Mouse (Mus musculus) hindbrain, embryonic 14.5 days (tissue): ENCODE data around the gene Auts2. TPM values are rescaled to one million over a fixed set of nuclear protein-coding genes. Genes with fewer than 3 reads are reported as not detected.

Experiments
- ATAC-seq: fragments of 200-750 bp; cut with Nextera tagmentation; 2 replicates; pipeline ENCODE4 v1.8.0; 2017; ENCODE audit warnings: moderate number of reproducible peaks, mild to moderate bottlenecking, moderate TSS enrichment, moderate library complexity; ENCODE audit not compliant: low FRiP score
- DNase-seq: peaks from one replicate; pipeline ENCODE4 v3.0.0-alpha.2; 2015; ENCODE audit warnings: low spot score
- H3K27ac ChIP-seq: fragments of 300-500 bp; sonication (generic); 2 replicates; pipeline ENCODE4 v1.5.1; 2014; ENCODE audit warnings: mild to moderate bottlenecking, moderate library complexity
- H3K27me3 ChIP-seq: fragments of 300-500 bp; sonication (generic); 2 replicates; pipeline ENCODE4 v1.6.1; 2014; ENCODE audit warnings: mild to moderate bottlenecking, low read length, mixed read lengths; ENCODE audit not compliant: control insufficient read depth, insufficient read depth
- H3K36me3 ChIP-seq: fragments of 300-500 bp; sonication (generic); replicated peaks from 2 replicates; pipeline ENCODE4 v1.6.1; 2014; ENCODE audit not compliant: control insufficient read depth, insufficient read depth
- H3K4me1 ChIP-seq: fragments of 300-500 bp; sonication (generic); replicated peaks from 2 replicates; pipeline ENCODE4 v1.6.1; 2014; ENCODE audit warnings: antibody characterized with exemption, low read length, mixed read lengths; ENCODE audit not compliant: control insufficient read depth, insufficient read depth
- H3K4me2 ChIP-seq: fragments of 300-500 bp; sonication (generic); replicated peaks from 2 replicates; pipeline ENCODE4 v1.6.1; 2014; ENCODE audit warnings: mild to moderate bottlenecking, moderate library complexity
- H3K4me3 ChIP-seq: fragments of 300-500 bp; sonication (generic); replicated peaks from 2 replicates; pipeline ENCODE4 v1.5.1; 2014; ENCODE audit warnings: mild to moderate bottlenecking, low read length
- H3K9ac ChIP-seq: fragments of 300-500 bp; sonication (generic); 2 replicates; pipeline ENCODE4 v1.6.1; 2014
- H3K9me3 ChIP-seq: fragments of 300-500 bp; sonication (generic); 2 replicates; pipeline ENCODE4 v1.6.1; 2016; ENCODE audit warnings: low read length; ENCODE audit not compliant: control insufficient read depth
- WGBS: fragments of 180-500 bp; shearing (Covaris S2); extraction: QIAGEN DNeasy Blood & Tissue Kit; methylation state at CpG from one replicate; pipeline ENCODE4 v1.1.7; 2014; 5-methylcytosine and 5-hydroxymethylcytosine counted together
- polyA plus RNA-seq: library from polyadenylated mRNA; unstranded; fragments of >200 nt; fragmentation: Nextera tagmentation; extraction: Ambion mirVana; gene quantifications from 2 replicates; pipeline ENCODE4 v1.2.1, GENCODE M21; 2014

The Auts2 gene
- polyA plus RNA-seq, 1 experiment from 2014 or later = 61.8 TPM

DNA sequence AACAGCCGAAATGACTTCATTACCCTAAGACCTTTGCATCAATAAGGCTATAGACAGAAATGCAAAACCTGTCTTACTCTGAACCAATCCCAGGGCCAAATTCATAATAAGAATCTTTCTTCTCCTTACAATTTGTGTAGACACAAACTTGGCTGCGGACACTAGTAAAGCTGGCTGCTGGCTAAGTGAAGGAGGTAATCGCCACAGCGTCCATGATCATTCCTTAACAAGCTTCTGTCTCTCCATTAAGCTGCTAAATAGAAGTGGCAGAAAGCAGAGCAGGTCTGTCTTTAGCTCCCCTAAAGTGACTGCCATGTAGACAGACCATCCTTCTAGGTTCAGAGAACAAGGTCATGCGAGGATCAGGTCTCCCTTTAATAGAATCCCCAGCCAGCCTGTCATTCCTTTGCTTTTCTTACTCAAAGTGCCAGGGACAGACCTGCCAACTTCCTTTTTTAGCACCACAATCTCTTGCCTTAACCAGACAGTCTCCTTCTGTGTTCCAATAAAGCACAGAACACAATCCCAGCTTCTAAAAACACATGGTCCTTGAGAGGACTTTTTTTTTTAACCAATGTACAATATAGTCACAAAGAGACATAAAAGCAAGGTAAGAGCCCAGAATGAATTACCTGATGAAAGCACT, 70.8 kb downstream of the Auts2 start:
- Histone ChIP-seq H3K27me3 (no peaks in the 10 kb centered on the region), H3K9ac (no peak overlapping the region), H3K4me1 (peaks cover 25% of the 10 kb centered on the region), H3K4me3 (no peak overlapping the region), H3K27ac (no peak overlapping the region), H3K9me3 (no peaks in the 10 kb centered on the region), H3K4me2 (no peak overlapping the region), H3K36me3 (0 out of 2 replicates have a peak, but pooled peaks cover 3% of the 10 kb centered on the region)
- ATAC-seq = no peak
- 60% methylated on average over 5 of the region's 5 CpGs for WGBS
- DNase-seq = no peak

DNA sequence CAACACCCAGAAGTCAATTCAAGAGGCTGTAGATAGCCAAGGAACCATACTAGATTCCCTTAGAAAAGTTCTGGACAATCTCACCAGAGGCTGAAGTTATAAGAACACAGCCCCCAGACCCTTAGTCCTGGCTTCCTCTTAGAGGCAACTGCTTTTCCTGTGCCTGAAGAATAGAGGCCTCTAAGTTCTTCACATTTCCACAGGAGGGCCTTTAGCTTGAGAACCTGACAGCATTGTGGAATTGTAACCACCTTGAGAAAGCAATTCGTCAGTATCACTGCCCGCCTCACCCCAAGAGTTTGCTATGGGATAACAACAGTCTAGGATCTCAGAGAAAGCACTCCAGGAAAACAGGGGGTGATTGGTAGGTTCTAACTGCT, 75.8 kb downstream of the Auts2 start:
- no peak for DNase-seq
- H3K27ac ChIP-seq = no peak overlapping the region
- 94% methylated on average over 2 of the region's 2 CpGs for WGBS
- no peaks in the 10 kb centered on the region for H3K27me3 ChIP-seq
- H3K9me3 ChIP-seq = no peaks in the 10 kb centered on the region
- H3K4me2 ChIP-seq = no peak overlapping the region
- ATAC-seq = no peak
- no peak overlapping the region for H3K4me3 ChIP-seq
- 0 out of 2 replicates have a peak, but pooled peaks cover 3% of the 10 kb centered on the region for H3K36me3 ChIP-seq
- no peak overlapping the region for H3K9ac ChIP-seq
- H3K4me1 ChIP-seq = peaks cover 29% of the 10 kb centered on the region; the same call in 1 of the 2 replicates

DNA sequence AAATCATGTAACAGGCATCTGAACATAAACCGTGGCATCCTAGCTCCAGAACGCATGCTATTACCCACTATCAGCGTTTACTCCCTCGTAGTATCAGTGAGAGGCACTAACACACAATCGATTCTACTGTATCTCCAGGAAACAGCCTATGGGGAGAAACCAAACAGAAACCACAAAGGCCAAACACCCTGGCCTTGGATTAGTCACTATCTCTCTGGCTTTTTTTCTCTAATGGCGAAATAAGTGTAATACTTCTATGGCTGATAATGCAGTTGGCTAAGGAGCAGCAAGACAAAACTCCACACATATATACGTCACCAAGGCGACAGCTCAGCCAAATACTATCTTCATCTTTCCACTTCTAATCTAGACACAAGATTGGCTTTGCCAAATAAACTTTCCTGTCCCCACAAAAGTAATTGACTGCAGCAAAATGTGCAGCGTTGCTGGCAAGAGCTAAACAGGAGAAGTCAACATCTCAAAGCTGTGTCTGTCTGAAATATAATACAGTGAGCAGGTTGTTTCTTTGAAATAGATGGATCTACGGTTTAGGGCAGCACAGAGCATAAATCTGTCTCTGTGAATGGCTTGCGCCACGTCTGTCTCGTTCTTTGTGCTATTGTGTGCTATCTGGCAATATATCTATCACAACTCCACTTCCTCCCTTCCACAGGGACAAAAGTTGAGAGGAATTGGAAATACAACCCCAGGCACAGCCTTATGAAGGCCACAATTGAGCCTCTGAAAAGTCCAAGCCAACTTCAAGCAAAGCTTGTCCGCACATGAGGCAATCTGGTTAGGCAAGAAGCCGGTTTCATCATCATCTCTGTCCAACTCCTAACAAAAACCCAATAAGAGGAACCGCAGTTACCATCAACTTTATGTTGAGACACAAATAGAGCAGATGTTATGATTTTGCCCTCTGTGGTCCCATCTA, 76.4 kb downstream of the Auts2 start:
- WGBS = 86% methylated on average over 16 of the region's 16 CpGs
- no peak overlapping the region for H3K4me2 ChIP-seq
- no peak overlapping the region for H3K4me3 ChIP-seq
- H3K27me3 ChIP-seq = no peaks in the 10 kb centered on the region
- 0 out of 2 replicates have a peak, but pooled peaks cover 3% of the 10 kb centered on the region for H3K36me3 ChIP-seq
- ATAC-seq (no peak), DNase-seq (no peak)
- H3K9me3 ChIP-seq = no peaks in the 10 kb centered on the region
- H3K4me1 ChIP-seq = peaks cover 30% of the 10 kb centered on the region; the same call in 1 of the 2 replicates
- H3K27ac ChIP-seq = no peak overlapping the region
- no peak overlapping the region for H3K9ac ChIP-seq

DNA sequence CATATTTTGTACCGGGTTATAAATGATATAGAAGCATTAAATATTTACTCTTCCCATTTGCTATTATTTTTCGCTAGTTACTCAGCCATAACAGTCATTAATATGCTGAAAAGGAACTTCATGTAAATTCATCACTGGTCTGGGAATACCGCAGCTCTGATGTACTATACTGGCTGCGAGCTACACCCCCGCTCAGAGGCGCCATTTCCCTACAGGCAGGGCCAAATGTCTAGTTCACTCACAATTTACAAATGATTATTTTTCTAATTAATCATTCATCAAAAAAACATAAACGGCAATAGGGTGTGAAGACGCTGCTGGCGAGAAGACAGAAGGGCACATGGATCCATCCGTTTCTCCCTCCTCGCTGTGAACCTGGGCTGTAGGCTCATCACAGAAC, 80.6 kb downstream of the Auts2 start:
- ATAC-seq = no peak
- H3K9me3 ChIP-seq = no peaks in the 10 kb centered on the region
- WGBS = 40% methylated on average over 11 of the region's 11 CpGs
- no peaks in the 10 kb centered on the region for H3K27me3 ChIP-seq
- no peak for DNase-seq
- H3K4me2 ChIP-seq = no peak overlapping the region
- no peaks in the 10 kb centered on the region for H3K36me3 ChIP-seq
- no peak overlapping the region for H3K9ac ChIP-seq
- no peak overlapping the region for H3K4me3 ChIP-seq
- H3K27ac ChIP-seq = no peak overlapping the region
- peaks cover 37% of the 10 kb centered on the region; the same call in 1 of the 2 replicates for H3K4me1 ChIP-seq

DNA sequence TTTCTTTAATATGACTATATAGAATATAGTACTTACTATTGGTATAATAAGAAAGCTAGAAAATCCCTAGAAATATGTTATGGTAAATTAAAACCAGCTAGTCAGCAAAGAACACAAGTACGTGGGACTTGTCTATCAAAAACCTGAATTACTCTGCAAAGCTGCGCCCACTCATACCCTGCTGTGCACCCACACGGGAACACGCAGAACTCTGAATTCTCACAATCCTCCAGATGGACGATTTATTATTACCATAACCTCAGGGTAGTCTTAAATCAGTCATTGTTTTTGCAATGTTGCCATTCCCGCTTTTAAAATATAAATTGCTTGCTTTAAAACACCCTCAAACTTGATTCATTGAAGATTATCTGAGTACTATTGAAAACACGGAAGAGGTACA, 84.6 kb downstream of the Auts2 start:
- H3K27me3 ChIP-seq = no peaks in the 10 kb centered on the region
- WGBS = 61% methylated on average over 7 of the region's 7 CpGs
- H3K4me2 ChIP-seq = no peak overlapping the region
- H3K27ac ChIP-seq = no peak overlapping the region
- no peaks in the 10 kb centered on the region for H3K9me3 ChIP-seq
- peaks cover 28% of the 10 kb centered on the region; the same call in 1 of the 2 replicates for H3K4me1 ChIP-seq
- DNase-seq (no peak), ATAC-seq (no peak)
- no peak overlapping the region for H3K9ac ChIP-seq
- no peak overlapping the region for H3K4me3 ChIP-seq
- H3K36me3 ChIP-seq = no peaks in the 10 kb centered on the region

DNA sequence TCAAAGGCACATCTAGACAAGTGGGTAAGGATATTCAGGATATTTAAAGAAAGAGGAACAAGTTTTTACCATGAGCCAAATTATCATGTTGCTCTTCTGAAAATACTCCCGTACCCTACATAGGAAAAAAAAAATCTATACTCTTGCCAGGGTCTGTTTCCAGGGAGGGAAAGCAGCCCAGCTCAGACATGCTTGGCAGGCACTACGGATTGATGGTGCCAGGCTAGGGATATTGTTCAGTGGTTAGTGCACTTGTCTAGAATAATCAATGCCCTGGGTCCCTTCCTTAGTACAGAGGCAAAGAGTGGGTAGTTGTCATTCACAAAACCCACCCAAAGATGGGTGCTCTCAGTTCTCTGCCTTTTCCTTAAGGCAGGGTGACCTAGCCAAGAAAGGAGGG, 90.8 kb downstream of the Auts2 start:
- ATAC-seq (no peak), DNase-seq (no peak)

DNA sequence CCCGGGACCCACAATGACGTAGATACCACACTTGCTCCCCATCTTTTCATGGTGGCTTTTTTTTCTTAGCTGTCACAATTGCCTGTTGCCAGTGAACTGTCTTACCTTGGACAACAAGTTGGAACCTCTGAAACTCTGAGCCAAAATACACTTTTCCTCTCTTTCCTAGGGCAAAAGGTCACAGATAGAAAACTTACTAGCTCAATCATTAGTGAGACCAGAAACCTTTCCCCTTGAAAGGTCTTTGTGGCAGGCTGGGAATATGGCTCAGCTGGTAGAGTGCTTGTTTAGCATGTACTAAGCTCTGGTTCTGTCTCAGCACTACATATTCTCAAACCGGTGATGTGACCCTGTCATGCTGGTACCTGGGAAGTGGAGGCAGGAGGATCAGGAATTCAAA, 93.1 kb downstream of the Auts2 start:
- Histone ChIP-seq H3K27ac (no peak overlapping the region), H3K27me3 (no peaks in the 10 kb centered on the region), H3K4me2 (no peak overlapping the region), H3K4me3 (no peak overlapping the region), H3K9ac (no peak overlapping the region), H3K9me3 (no peaks in the 10 kb centered on the region), H3K36me3 (no peaks in the 10 kb centered on the region), H3K4me1 (0 out of 2 replicates have a peak, but pooled peaks cover 14% of the 10 kb centered on the region)
- 96% methylated on average over 3 of the region's 3 CpGs for WGBS
- ATAC-seq = no peak
- no peak for DNase-seq

More for the DNA sequence above, 90.8 kb downstream of the Auts2 start:
- 58% methylated on average over 2 of the region's 2 CpGs for WGBS
- no peak overlapping the region for H3K27ac ChIP-seq
- H3K36me3 ChIP-seq = no peaks in the 10 kb centered on the region
- 0 out of 2 replicates have a peak, but pooled peaks cover 10% of the 10 kb centered on the region for H3K4me1 ChIP-seq
- no peak overlapping the region for H3K9ac ChIP-seq
- no peaks in the 10 kb centered on the region for H3K27me3 ChIP-seq
- no peak overlapping the region for H3K4me2 ChIP-seq
- no peak overlapping the region for H3K4me3 ChIP-seq
- H3K9me3 ChIP-seq = no peaks in the 10 kb centered on the region

DNA sequence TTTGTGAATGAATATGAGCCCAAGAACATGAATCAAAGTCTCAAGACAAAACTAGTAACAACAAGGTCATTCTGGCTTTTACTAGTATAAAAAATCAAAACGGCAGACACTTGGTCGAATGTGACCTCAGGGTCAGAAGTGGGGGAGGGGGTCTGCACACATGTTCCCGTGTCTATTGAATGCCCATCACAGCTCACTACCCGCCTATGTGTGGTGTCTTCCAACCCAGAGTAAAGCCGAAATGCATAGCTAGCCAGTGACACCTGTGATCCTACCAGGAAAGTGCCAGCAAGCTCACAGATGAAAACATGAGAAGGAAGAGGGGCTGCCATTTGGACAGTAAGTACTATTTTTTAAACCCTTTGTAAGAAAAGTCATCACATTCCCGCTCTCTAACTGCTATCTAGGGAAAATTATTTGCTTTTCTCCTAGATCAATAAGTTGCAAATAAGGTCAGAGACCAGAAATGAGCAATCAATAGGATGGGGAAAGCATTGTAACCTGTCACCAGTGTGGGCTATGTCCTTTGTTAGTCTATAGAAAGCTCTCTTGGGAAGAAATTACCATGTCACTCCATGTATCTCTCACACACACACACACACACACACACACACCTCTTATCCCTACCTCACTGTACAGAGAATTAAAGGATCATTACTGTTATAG, 94.6 kb downstream of the Auts2 start:
- Histone ChIP-seq H3K9ac (no peak overlapping the region), H3K4me2 (no peak overlapping the region), H3K9me3 (no peaks in the 10 kb centered on the region), H3K27ac (no peak overlapping the region), H3K27me3 (no peaks in the 10 kb centered on the region), H3K4me3 (no peak overlapping the region), H3K36me3 (no peaks in the 10 kb centered on the region), H3K4me1 (0 out of 2 replicates have a peak, but pooled peaks cover 22% of the 10 kb centered on the region)
- WGBS = 54% methylated on average over 6 of the region's 6 CpGs
- ATAC-seq = no peak
- DNase-seq = no peak
